Mouse (Mus musculus) ES-E14 (cell line): Measurements from ENCODE around the gene Pex16.

Source experiments
- HCFC1 ChIP-seq: IDR thresholded peaks from 2 replicates; pipeline ENCODE4 v1.6.1; 2012; ENCODE audit warnings: low read length, inconsistent platforms, borderline replicate concordance; ENCODE audit not compliant: insufficient read depth
- ZNF384 ChIP-seq: IDR thresholded peaks from 2 replicates; pipeline ENCODE4 v1.6.1; 2012; ENCODE audit warnings: low read depth, low read length, inconsistent platforms

DNA sequence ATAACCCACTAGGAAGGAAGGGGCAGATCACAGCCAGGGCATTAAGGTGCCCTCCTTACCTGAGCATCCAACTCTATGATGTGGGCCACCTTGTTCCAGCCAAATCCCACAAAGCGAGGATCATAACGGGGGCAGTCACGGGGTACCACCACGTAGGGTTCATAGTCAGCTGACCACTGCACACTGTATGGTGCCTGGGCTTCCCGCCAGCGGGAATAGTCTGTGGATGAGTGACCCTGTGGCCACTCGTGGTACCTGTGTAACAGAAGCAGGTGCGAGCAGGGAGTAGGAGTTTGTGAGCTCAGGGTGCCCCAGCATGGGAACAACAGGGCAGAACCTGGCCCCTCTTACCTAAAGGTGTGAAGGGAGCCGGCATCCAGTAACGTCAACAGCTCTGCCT is 8.9 kb upstream of the Pex16 start:
- no peak for TF ChIP-seq HCFC1
- TF ChIP-seq ZNF384, result no peak
